Mouse (Mus musculus) embryonic stem cell, embryonic (primary cell): ENCODE measurements around the gene Pax7.

Experiments
- CTCF ChIA-PET, 4 experiments: fragments of 300-600 bp in 2 of 4; fragments of 350-600 bp in 2 of 4; sonication (Branson Sonifier 250); formaldehyde crosslinking; loops; one replicate each; lab custom pipeline; 2022; ENCODE audit warnings: inconsistent platforms in 2 of 4; lab: Charles Lee
- POLR2A ChIA-PET, 4 experiments: fragments of 300-600 bp in 2 of 4; fragments of 350-600 bp in 2 of 4; sonication (Branson Sonifier 250); formaldehyde crosslinking; loops; one replicate each; lab custom pipeline; 2022; ENCODE audit warnings: antibody characterized with exemption in 4 of 4, inconsistent platforms in 1 of 4; lab: Charles Lee

Pax7 gene

GRCm38 (mm10) chr4:139698602-139699001 is 134.7 kb downstream of the Pax7 start:
- POLR2A ChIA-PET, result interaction anchor here in 1 of 4 experiments (0.7 kb wide), 1 partner anchor 15 kb away, joined by 8 read pairs; no protein-coding TSS in a partner anchor
- CTCF ChIA-PET, result interaction anchor here in 3 of 4 experiments (0.7 to 1.3 kb wide), 5 partner anchors 14 to 173 kb away, joined by 4 to 10 read pairs (median 8); no protein-coding TSS in a partner anchor

GRCm38 (mm10) chr4:139697755-139698154 is 135.6 kb downstream of the Pax7 start:
- ChIA-PET CTCF (interaction anchor here in 1 of 4 experiments (0.6 to 1.3 kb wide), 4 partner anchors 13 to 1086 kb away, joined by 4 to 5 read pairs (median 4); no protein-coding TSS in a partner anchor), POLR2A (interaction anchor here in 2 of 4 experiments (0.5 to 1.1 kb wide), 4 partner anchors 37 to 196 kb away, joined by 3 to 4 read pairs (median 4); no protein-coding TSS in a partner anchor)

- ChIA-PET POLR2A (no interaction called here), CTCF (interaction anchor here in 3 of 4 experiments (0.6 to 0.9 kb wide), 4 partner anchors 24 to 409 kb away, joined by 3 to 4 read pairs (median 4); no protein-coding TSS in a partner anchor)
Measured at GRCm38 (mm10) chr4:139693315-139693714, 140.0 kb downstream of the Pax7 start.

DNA sequence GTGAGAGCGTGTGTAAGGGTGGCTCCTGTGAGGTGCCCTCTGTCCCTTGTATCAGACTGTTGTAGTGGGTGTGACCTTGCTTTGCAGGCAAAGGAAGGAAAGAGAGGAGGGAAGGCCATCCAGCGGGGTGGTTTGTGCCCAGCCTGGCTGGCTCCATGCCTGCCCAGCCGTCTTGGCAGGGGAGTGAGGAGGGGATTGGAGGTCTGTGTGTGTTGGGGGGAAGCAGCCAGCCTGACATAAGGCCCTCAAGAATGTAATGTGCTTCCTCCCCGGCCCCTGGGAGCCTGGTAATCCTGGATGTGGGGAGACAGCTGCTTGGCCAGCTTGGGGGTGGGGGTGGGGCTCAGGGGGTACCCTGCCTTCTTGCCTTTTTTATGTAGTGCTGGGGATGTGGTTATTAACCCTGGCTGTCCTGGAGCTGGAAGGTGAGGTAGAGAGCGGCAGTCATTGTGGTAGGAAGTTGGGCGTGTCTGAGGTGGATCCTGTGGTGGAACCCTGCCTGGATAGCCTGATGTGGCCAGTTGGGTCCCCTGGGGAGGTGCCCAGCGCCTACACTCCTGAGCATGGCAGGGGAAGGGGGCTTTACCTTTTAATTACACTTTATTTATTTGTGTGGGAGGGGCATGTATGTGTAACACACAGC is 143.6 kb downstream of the Pax7 start:
- POLR2A ChIA-PET, result no interaction called here

GRCm38 (mm10) chr4:139688058-139688457 is 145.3 kb downstream of the Pax7 start:
- CTCF ChIA-PET, result no interaction called here
- POLR2A ChIA-PET, result no interaction called here

More for the DNA sequence above, 143.6 kb downstream of the Pax7 start:
- CTCF ChIA-PET, result interaction anchor here in 2 of 4 experiments (0.7 to 0.8 kb wide), 2 partner anchors 163 to 655 kb away, joined by 3 read pairs; no protein-coding TSS in a partner anchor
